Mouse (Mus musculus) bone marrow macrophage, adult 2 months (primary cell): Measurements from ENCODE around the gene Tdrd9. TPM values are rescaled to one million over a fixed set of nuclear protein-coding genes. Genes with fewer than 3 reads are reported as not detected.
A peak's percentile ranks its signal among the peaks of the same experiment; 100 is the strongest.

Experiments used
- H3K27ac ChIP-seq: 2 replicates; pipeline ENCODE4 v1.5.1; 2012; ENCODE audit warnings: low read depth, low read length; ENCODE audit not compliant: insufficient read depth
- H3K4me1 ChIP-seq: 2 replicates; pipeline ENCODE4 v1.6.1; 2012; ENCODE audit warnings: low read length; ENCODE audit not compliant: control insufficient read depth, insufficient read depth
- H3K4me3 ChIP-seq: 2 replicates; pipeline ENCODE4 v1.5.1; 2012; ENCODE audit warnings: mild to moderate bottlenecking, low read length, moderate library complexity; ENCODE audit not compliant: insufficient read depth
- CTCF ChIP-seq: IDR thresholded peaks from 2 replicates; pipeline ENCODE4 v1.5.1; 2012; ENCODE audit warnings: low read depth, mild to moderate bottlenecking, low read length, moderate library complexity
- POLR2A ChIP-seq: IDR thresholded peaks from 2 replicates; pipeline ENCODE4 v1.6.1; 2012; ENCODE audit warnings: mild to moderate bottlenecking, low read depth, low read length, borderline replicate concordance
- polyA plus RNA-seq: library from polyadenylated mRNA; stranded (reverse); fragments of >200 nt; gene quantifications from 2 replicates; pipeline ENCODE4 v1.2.4, GENCODE M21; 2012; ENCODE audit not compliant: missing spikeins, insufficient read depth, insufficient read length

The Tdrd9 gene
- polyA plus RNA-seq, 1 experiment = not detected

DNA sequence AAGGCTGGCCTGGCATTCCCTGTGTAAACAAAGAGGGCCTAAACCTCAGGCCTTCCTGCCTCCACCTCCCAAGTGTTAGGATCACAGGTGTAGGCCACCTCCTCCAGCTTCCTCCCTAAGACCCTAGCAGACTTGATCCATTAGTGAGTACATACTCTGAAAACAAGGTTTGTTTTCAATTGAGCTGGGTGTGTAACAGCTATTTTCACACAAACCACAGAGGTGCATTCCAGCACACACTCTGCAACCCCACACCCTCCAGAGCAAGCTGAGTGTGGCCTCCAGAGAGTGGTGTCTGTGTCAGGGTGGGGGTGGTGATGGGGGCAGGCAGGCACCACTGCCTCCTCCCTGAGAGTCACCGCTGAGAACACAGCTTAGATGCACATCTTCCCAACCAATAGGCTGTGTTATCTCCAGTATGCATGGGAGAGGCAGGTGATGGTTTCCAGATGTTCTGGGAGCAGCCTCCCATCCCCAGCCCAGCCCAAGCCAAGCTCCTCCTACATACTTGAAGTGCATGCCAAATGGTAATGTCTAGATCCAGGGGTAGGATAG, 32.7 kb upstream of the Tdrd9 start:
- no peak overlapping the region for H3K4me3 ChIP-seq
- H3K27ac ChIP-seq = no peak overlapping the region
- TF ChIP-seq POLR2A (no peak), CTCF (no peak)
- H3K4me1 ChIP-seq = peaks cover 7% of the 10 kb centered on the region

DNA sequence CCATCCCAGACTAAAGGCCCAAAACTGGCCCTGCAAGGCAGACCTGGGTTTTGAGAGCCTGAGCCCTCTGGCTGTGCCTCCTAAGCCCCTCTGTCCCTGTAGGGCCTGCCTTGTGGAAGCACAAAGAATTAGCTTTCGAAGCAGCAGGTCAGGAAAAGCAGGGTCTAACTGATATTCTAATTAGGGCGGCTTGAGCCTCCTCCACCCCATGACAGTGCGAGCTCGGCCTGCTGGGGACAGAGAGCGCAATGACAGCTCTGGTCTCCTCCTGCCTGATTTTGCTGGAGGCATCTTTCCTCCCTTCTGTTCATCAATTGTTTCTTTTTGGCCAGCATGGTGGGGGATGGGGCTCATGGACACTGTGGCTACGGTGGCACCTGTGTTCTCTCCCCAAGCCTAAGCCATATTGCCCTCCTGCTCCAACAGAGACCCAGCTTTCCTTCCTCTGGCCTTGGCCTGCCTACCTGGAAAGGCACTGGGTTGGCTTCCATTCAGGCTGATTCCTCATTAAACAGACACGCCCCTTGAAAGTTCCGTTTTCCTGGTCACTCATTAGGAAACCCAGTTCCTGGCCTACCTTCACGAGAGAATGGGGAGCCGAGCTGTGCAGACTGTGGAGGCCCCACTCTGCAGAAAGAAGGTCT, 27.8 kb upstream of the Tdrd9 start:
- H3K4me1 ChIP-seq = peaks cover 20% of the 10 kb centered on the region
- H3K27ac ChIP-seq = peak overlapping the region; percentile 57
- H3K4me3 ChIP-seq = peak overlapping the region; percentile 42

GRCm38 (mm10) chr12:111944065-111944987, 27.0 kb upstream of the Tdrd9 start:
- peak overlapping the region; percentile 42 for H3K4me3 ChIP-seq
- peaks cover 20% of the 10 kb centered on the region for H3K4me1 ChIP-seq
- peak overlapping the region; percentile 62 for H3K27ac ChIP-seq

More for the DNA sequence above, 27.8 kb upstream of the Tdrd9 start:
- TF ChIP-seq CTCF (no peak), POLR2A (no peak)

- peaks cover 20% of the 10 kb centered on the region for H3K4me1 ChIP-seq
- no peak overlapping the region for H3K4me3 ChIP-seq
- peak overlapping the region; percentile 62; the same call in 1 of the 2 replicates for H3K27ac ChIP-seq
- no peak for TF ChIP-seq CTCF
- TF ChIP-seq POLR2A = no peak
Observed at GRCm38 (mm10) chr12:111945115-111945514, 26.2 kb upstream of the Tdrd9 start.

DNA sequence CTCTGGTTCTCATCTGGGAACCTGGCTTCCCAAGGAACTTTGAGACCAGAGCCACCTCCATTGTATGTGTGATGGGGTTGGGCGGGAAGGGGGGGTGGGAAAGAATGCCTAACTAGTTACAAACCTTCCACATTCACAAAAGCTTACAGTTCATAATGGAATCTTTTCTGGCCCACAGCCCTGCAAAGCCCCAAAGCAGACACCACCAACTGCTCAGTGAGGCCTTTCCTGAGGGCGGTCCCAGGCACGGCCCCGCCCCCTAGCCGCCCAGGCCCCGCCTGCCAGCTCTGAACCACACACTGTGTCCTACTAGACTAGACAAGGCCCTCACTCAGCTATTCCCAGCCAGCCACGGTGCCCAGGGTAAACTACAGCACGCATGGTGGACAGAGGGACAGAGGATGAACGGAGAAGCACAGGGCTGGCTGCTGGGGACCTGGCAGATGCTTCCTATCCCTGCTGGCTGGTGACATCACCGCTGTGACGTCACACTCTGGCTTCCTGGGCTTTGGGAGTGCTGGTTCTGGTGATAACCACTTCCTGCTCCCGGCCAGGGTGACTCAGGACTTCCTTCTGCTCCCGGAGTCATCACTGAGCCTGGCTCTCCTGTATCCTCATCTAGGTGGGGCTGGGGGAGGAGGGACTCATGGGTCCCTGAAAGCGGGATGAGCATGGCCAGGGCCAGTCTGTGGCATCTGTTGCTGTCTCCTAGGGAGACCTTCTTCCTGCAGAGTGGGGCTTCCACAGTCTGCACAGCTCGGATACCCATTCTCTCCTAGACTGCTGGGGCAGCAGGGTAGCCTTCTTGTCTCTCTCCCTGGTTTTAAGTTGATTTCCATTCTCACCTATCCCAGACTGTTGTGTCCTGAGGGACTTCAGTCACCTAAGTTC, 25.3 kb upstream of the Tdrd9 start:
- Histone ChIP-seq H3K4me1 (peaks cover 20% of the 10 kb centered on the region), H3K27ac (peak overlapping the region; percentile 38), H3K4me3 (0 out of 2 replicates have a peak overlapping the region, but pooled peaks have one; percentile 1)

DNA sequence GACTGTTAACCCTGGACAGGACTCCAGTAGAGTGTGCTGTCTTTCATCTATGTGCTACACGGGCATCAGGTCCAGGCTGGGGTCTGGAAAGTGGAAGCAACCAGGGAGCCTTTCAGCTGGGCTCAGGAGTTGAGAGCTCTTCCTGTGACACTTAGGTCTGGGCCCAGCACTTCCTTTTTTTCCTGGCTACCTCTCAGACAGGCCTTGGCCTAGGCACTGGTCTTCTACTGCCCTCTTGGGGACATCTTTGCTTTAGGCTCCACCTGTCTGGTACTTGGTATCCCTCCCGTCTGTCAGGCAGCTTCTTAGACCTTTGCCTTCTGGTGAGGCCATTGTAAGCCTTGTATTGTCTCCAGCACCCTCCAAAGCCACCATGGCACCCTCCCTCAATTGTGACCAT, 24.6 kb upstream of the Tdrd9 start:
- 0 out of 2 replicates have a peak overlapping the region, but pooled peaks have one; percentile 1 for H3K4me3 ChIP-seq
- H3K27ac ChIP-seq = peak overlapping the region; percentile 38
- TF ChIP-seq POLR2A = no peak
- TF ChIP-seq CTCF = peak; percentile 46
- H3K4me1 ChIP-seq = peaks cover 20% of the 10 kb centered on the region

- H3K4me1 ChIP-seq = peaks cover 5% of the 10 kb centered on the region
- TF ChIP-seq POLR2A (no peak), CTCF (no peak)
- no peak overlapping the region for H3K27ac ChIP-seq
- H3K4me3 ChIP-seq = no peak overlapping the region
Observed at GRCm38 (mm10) chr12:111950486-111950885, 20.9 kb upstream of the Tdrd9 start.

DNA sequence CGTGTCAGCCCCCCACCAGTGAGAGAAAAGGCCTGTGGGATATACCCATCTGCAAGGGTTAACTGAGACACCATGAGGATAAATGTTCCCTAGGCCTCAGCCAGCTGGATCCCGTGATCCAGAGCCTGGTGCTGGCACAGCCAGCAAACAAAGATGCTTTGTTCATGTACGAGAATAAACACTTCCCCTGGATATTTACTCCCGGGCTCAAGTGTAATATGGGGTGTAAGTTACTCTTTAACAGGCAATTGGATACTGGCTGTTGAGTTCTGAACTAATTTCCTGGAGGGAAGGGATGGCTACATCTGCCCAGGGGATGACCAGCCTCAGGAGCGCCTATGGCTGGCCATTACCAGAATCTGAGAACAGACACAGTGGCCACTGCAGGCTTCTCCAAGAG, 19.7 kb upstream of the Tdrd9 start:
- H3K4me3 ChIP-seq = no peak overlapping the region
- TF ChIP-seq CTCF (no peak), POLR2A (no peak)
- no peak overlapping the region for H3K27ac ChIP-seq
- no peaks in the 10 kb centered on the region for H3K4me1 ChIP-seq

DNA sequence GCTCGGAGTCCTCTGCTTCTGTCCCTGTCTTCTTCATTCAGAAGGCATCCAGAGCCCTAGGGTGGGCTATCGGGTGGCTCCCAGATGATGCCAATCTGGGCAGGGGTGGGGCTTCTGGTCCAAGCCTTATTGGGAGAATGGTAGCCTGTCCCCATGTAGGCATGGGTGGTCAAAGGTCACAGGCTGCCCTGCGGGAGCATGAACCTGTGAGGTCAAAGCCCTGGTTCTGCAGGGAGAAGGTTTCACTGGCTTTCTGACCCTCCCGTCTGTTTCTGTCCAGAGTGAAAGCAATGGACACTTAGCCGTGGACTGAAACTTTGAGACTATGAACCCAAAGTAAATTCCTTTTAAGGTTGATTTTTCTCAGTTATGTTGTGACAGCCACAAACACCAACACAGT, 15.2 kb upstream of the Tdrd9 start:
- TF ChIP-seq POLR2A (no peak), CTCF (no peak)
- Histone ChIP-seq H3K27ac (no peak overlapping the region), H3K4me1 (peaks cover 11% of the 10 kb centered on the region), H3K4me3 (no peak overlapping the region)
